Mouse (Mus musculus) cerebellum, adult 18-20 months (tissue): ENCODE data around the gene 1700018F24Rik.
"Not testable (repeated sequence)": the region's sequence is repeated elsewhere in the genome, so short reads cannot be mapped to it uniquely, and the experiment has no call there.

Experiments used
- DNase-seq, 2 experiments: peaks; one replicate each; pipeline ENCODE4 v3.0.0; 2021

Gene 1700018F24Rik

DNA sequence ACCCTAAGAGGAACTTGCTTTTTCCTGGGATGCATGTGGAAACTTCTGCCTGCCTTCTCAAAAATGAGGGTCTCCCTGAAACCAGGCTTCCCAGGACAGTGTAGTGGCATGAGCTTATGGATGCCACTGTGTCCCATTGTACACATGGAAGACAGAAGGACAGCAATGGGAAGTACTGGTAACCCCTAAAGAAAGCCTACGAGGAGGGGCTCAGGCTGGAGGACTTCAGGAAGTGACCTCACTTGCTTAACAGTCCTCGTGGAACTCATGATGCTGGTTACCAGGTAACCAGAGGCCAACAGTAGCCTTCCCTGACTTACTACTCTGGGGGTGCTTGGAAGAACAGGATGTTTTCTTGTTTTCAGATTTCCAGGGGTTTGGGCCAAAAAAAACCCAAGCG is at the start of gene 1700018F24Rik:
TSS of gene 1700018F24Rik (plus strand) at position 301 of the 400 bp plus-strand sequence.
- DNase-seq, result not testable (repeated sequence)

DNA sequence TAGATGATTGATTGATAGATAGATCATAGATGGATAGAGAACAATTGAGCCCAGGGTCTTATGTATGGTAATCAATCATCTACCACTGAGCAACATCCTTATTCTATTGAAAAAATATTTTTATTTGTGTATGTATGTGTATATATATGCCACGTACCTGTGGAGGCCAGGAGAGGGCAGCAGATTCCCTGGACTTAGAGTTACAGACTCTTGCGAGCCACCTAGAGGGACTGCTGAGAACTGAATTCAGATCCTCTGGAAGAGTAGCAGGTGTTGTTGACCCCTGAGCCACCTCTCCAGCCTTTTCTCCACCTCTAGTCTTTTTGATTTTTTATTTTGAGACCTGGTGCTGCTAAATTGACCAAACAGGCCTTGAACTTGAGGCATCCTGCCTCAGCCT is 44.3 kb upstream of the 1700018F24Rik start:
- DNase-seq, result no peak

DNA sequence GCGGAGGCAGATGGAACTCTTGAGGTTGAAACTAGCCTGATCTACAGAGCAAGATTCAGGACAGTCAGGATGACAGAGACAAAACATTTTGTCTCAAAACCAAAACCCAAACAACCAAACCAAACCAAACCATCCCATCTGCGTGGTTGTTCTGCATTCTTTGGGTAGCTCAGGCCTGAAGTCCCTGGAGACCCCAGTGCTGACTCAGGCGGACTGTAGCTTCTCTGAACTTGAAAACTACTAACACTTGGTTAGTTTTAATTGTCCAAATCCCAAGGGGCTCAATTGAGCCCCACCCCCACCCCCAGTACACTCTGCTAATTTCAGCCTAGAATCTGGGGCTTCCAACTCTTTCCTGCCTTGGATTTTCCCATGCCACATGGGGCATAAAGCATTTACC is 39.4 kb upstream of the 1700018F24Rik start:
- DNase-seq, result no peak

DNA sequence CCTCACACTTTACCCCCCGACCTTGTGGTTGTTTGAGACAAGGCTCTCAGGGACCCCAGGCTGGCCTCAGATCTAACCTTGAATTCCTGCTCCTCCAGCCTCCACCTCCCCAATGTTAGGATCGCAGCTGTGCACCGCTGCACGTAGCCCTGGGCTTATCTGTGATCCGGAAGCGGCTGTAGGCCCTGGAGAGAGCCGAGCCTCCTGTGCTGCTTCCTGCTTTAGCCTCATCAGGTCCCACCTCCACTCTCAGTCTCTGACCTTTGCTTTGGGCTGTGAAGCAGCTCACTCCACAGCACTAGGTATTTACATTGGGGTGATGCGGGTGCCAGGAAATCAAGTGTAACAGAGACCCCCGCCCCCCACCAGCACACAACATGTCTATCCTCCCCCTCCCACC is 38.3 kb upstream of the 1700018F24Rik start:
- DNase-seq, result no peak

DNA sequence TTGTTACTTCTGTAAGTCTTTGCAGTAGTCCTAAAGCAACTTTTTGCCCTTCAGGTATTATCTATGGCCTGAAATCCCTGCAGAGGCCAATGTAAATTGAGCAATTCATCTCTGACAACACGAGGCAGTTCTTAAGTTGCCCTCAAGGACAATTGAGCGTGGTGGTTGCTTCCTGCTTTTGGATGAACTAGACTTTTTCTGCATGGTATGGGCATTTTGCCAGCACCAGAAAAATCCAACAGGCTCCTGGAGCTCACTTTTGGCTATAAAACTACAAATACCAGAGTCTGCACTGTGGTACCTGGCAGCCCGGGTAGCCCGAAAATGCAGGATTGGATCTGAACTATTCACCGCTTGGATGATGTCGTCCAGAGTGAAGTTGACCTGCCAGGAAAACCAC is 37.2 kb upstream of the 1700018F24Rik start:
- DNase-seq, result no peak

DNA sequence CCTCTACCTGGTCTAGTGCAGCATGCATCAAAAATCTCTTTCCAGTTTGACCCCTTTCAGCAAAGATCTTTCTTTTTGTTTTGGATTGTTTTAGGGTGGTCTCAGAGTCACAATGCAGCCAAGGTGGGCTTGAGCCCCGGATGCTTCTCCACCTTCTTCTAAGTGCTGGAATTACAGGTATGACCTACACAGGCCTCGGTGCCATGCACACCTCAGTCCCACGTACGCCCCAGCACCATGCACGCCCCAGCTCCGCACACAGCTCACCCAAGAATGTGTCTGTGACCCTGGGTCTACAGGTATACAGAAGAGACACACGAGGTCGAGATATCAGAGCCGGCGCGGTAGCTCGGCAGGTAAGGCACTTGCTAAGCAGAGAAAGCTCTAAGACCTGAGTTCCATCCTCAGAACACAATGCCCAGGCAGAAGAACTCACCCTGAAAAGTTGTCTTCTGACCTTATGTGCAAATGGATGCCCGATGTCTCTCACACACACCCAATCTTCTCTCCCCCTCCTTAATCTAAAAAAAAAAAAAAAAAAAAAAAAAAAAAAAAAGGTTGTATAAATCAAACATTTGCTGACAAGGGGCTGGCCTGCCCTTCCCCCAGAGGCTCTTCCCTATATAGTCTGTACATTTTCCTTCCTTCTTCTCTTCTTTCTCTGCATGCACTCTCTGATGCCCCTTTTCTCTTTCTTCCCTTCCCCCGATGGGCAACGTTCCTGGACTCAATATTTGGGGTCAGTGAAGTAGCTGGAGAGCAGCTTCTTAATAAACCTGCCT is 33.7 kb upstream of the 1700018F24Rik start:
- DNase-seq, result no peak

DNA sequence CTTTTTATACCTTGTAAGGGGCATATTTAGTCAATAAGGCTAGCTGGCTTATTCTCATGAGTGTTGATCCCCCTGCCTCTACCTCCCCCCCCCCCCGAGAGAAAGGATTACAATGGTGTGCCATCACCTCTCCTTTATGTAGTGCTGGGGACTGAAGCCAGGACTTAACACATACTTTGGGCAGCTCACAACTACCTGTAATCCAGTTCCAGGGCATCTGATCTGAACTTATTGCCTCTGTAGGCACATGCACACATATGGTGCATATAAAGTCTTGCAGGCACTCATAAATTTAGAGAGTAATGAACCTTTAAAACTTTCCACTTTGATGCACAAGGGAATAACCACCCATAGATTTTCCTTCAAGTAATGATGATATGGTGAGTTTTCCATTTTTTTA is 28.5 kb upstream of the 1700018F24Rik start:
- no peak for DNase-seq

DNA sequence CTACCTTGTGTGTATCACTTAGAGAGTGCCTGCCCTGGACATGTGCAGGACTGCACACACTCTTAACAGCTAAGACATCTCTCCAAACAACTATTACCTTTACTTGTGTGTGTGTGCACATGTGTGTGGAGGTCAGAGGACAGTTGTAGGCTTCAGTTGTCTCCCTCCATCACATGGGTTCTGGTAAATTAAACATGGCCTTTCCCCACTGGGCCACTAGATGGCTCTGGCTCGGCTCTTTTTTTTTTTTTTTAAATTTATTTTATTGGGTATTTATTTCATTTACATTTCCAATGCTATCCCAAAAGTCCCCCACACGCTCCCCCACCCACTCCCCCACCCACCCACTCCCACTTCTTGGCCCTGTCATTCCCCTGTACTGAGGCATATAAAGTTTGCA is 26.0 kb upstream of the 1700018F24Rik start:
- DNase-seq, result not testable (repeated sequence)

DNA sequence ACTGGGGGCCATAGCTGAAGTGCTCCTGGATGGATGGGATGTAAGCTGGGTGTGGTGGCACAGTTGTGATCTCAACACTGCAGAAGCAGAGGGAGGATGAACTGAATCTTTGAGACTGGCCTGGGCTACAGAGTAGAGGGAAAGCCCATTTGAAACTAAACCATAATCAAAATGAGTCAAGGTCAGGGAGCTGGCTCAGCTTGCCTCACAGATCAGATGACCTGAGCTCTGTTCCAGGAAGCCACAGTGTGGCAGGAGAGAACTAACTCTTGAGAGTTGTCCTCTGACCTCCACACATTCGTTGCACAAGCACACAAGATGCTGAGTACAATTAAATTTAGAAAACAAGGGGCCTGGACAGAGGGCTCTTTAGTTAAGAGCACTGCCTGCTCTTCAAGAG is 22.5 kb upstream of the 1700018F24Rik start:
- not testable (repeated sequence) for DNase-seq

DNA sequence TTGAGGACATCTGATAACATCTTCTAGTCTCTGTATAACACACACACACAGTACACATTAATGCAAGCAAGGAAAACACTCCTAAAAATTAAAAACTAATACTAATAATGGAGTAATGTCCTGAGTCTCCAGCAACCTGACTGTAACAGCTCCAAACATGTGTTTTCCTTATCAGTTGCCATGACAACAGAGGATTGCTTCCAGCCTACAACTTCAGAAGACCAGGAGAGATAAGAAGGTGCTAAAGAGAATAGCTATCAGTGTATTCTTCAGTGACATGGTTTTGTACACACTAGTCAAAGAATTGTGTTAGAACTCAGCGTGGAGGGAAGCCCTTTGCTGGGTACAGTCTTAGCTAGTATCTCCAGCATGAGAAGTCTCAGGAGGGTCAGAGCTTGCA is 22.1 kb upstream of the 1700018F24Rik start:
- DNase-seq, result not testable (repeated sequence)

DNA sequence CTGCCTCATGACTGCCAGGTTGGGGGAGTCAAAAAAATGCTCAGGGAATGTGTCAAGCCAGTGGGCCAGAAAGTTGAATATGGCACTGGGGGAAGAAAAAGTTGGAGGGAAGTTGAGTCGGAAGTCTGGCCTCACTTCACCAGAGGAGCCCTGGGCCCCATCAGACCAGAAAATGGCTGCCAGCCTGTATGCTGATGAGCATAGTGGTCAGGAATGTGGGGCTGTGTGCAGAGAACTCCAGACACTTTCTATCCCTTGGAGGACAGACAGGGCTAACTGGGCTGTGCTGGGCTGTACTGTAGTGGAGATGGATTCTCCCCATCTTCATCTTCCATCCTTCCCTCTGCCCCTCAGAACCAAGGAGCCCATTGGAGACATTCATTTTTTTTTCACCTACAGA is 12.3 kb upstream of the 1700018F24Rik start:
- DNase-seq, result not testable (repeated sequence)

DNA sequence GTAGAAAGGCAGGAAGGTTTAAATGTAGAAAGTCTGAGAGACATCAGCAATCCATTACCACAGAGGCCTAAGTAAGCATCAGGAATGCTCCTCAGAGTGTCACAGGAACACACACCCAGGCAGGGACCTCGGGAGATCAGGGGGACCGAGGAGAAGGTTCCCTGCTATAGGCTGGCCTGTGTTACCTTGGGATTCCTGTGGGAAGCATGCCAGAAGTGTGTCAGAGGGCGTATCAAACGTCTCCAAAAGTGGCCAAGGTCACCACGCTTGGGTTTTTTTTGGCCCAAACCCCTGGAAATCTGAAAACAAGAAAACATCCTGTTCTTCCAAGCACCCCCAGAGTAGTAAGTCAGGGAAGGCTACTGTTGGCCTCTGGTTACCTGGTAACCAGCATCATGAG is 10.4 kb upstream of the 1700018F24Rik start, which contains the start of gene Gm4871:
TSS of gene Gm4871 (minus strand) at position 364 of the 400 bp plus-strand sequence.
- not testable (repeated sequence) for DNase-seq

DNA sequence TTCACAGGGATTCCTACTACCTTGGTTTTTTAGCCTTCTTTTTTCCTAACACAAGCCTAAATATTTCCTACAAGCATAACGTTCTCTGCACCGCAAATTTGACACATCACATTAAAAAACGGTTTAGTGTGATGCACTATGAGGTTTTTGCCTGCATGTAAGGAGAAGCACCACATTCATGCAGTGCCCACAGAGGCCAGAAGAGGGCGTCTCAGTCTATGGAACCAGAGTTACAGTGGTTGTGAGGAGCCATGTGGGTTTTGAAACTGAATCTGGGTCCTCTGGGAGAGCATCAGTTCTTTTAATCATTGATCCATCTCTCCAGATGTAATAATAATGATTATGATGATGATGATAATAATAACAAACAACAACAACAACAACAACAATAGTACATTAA is 1.2 kb upstream of the 1700018F24Rik start:
- DNase-seq, result peak in 1 of 2 experiments; percentile 1

DNA sequence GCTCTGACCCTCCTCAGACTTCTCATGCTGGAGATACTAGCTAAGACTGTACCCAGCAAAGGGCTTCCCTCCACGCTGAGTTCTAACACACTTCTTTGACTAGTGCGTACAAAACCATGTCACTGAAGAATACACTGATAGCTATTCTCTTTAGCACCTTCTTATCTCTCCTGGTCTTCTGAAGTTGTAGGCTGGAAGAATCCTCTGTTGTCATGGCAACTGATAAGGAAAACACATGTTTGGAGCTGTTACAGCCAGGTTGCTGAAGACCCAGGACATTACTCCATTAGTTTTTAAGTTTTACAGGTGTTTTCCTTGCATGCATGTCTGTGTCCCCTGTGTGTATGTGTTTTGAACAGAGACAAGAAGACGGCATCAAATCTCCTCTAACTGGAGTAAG is 11.4 kb downstream of the 1700018F24Rik start:
- DNase-seq, result not testable (repeated sequence)

DNA sequence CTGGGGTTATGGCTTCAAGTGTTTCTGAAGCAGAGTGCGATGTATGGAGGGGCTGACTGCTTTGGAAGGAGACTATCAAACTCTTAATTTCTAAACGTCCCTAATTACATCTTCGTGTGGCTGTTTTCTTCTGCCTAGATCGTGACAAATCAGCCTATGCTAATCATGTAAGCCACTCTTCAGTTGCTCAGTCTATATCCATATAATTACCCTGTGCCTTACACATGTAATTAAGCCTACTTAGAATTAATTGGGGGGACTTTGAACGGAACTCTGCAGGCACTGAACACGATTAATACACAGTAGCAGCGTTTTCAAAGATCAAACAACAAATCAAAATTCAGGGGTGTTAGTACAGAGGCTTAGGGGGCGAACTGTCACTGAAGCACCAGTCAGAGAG is 15.1 kb downstream of the 1700018F24Rik start:
- DNase-seq, result no peak

DNA sequence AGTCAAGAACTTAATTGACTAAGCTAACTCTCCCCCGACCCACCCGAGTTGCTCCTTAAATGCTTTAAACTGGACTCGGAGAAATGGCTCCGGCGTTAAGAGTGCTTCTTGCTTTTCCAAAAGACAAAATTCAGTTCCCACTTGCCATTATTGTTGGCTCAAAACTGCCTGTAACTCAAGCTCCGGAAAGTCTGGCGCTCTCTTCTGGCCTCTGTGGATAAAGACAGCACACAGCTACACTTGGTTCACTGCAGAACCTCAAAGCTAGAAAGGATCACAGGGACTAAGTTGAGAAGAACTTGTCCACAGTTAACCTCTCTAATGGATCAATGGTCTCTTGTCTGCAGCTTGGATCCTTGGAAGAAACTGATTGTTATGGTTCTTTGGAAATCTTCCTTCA is 15.9 kb downstream of the 1700018F24Rik start:
- DNase-seq, result no peak

DNA sequence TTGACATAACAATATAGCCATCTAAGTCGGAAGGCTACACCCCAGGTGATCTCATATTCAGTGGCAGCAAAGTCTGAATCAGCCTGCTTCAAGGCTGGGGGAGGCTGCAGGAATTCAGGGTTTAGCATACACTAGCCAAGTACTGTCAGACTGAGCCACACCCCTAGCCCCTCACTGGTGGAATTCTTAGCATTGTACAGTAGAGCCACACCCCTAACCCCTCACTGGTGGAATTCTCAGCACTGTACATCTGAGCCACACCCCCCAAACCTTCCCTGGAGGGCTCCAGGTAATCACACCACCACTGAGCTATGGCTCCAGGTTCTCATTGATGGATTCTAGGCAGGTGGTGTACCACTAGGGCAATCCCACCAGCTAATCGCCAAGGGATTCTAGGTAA is 16.7 kb downstream of the 1700018F24Rik start:
- DNase-seq, result no peak

DNA sequence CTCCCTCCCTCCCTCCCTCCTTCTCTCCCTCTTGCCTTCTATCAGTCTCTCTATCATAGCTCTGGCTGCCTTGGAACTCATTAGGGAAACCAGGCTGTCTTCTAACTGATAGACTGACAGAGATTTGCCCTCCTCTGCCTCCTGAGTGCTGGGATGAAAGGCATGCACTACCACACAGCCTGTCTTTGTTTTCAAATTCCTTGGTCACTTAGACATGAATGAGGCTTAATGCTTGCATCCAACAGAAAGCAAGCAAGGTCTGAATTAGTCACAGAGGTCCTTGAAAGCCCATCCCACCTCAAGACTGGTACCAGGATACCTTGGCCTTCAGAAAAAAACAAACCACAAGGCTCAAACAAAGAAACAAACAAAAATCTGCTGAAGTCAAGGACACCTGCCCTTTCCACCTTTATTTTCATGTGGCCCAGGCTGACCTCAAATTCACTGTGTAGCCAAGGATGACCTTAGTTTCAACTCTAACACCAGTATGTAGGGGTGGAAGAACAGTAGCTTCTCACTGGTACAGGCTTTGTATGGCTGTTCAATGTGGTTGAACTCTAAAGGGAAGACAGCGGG is 22.1 kb downstream of the 1700018F24Rik start:
- no peak for DNase-seq

DNA sequence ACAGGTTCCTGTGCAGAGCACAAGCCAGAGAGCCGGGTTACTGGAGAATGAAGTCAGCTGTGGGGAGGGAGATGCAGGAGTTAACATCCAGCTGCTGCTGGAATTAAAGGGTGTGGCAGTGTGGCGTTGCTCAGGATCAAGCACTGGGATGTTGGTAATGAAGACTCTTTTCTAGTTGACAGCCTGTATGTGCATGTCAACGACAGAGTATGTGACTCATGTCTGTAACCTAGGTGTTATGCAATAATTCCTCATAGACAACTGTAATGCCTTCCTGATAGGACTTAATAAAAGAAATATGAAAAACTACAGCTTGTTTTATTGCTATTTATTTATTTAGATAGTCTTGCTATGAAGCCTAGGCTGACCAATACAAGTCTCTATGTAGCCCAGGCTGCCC is 26.1 kb downstream of the 1700018F24Rik start:
- no peak for DNase-seq

DNA sequence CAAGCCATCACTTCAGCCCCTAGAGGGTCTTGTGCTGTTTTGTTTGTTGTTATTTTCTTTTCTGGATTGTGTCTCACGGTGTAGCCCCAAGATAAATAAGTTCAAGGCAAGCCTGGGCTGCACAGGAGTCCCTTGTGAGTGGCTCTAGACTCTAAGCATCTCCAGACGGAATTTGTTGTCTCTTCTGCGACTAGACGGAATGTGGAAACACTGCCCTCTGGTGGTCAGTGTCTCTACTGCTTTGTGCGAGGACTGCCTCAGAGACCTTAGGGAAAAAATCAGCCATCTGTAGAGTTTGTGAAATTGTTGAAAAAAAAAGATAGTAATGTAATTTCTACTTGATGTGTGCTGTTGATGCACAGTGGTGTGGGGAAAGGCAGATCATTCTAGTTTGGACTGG is 26.9 kb downstream of the 1700018F24Rik start:
- peak; percentile 67 to 76 for DNase-seq

DNA sequence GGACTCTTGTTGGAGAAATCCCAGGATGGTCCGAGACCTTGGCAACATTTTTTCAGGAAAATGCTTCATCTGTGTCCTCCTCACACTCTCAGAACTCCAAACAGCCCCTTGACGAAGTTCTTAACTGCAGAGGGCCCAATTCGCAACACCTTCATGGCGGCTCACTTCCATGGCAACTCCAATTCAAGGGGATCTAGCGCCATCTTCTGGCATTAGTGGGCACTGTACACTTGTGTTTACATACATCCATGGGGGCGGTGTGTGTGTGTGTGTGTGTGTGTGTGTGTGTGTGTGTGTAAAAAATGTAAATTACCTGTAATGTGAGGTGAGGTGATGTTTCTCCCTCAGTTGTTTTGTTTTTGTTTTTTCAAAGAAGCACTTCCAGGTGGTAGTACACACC is 28.6 kb downstream of the 1700018F24Rik start:
- DNase-seq, result no peak

DNA sequence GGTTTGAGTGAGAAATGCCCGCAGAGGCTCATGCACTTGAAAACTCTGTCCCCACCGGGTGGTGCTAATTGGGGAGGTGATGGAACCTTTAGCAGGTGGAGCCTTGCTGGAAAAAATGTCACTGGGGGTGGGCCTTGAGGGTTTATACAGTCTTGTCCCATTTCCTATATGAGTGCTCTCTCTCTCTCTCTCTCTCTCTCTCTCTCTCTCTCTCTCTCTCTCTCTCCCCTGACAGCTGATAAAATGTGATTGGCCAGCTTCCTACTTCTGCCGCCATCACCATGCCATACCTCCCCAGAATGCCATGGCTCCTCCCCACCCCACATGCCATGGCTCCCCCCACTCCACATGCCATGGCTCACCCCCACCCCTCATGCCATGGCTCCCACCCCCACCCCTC is 32.3 kb downstream of the 1700018F24Rik start:
- no peak for DNase-seq

DNA sequence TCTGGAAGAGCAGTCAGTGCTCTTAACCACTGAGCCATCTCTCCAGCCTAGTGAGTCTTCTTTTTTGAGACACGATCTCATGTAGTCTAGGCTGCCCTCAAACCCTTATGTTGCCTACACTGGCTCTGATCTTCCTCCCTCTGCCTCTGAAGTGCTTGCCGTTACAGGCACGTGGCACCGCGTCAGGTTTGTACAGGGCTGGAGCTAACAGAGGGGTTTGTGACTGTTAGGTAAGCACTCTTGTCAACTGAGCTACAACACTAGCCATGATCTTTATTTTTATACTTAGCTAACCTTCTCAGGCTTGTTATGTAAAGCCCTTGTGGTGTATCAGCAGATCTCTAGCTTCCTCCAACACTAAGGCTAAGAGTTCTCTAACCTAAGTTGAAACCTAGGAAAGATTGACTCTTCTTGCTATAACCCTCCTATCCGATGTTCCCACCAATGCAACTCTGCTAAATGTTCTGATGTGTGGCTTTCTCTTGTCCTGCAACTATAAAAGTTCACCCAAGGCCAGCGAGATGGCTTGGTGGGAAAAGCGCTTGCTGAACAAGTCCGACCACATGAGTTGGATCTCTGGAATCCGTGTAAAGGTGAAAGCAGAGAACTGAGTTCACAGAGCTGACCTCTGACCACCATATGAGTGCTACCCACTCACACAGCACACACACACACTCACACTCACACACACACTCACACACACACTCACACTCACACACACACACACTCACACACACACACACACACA is 39.2 kb downstream of the 1700018F24Rik start:
- no peak for DNase-seq

DNA sequence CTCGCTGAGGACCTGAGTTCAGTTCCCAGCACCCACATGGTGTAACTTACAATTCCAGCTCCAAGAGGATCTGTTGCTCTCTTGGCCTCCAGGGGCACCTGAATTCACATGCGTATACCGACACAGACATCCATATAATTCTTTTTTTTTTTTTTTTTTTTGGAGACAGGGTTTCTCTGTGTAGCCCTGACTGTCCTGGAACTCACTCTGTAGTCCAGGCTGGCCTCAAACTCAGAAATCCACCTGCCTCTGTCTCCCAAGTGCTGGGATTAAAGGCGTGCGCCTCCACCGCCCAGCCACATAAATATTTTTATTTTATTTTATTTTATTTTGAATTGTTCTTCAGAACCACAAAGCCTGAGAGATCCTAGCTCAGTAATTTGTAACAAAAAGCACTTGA is 40.4 kb downstream of the 1700018F24Rik start:
- DNase-seq, result not testable (repeated sequence)
